Comparison of ENCODE assay signal across 23 mouse cellular contexts in genomic region chr2:142625101-142625500, GRCm38 (mm10).
DNase-seq lines count a peak whose midpoint lies in the region; ATAC-seq and TF ChIP-seq lines count a peak whose summit lies in the region.
"Had no signal": no experiment of that assay in that cellular context is flagged by ENCODE, and none has a peak within 500 bp of the region (broad histone marks: within the 10 kb centered on the region; RNA-seq: fewer than 3 reads in every experiment).

No protein-coding gene starts in this region.

- no peaks in the 10 kb centered on the region for H3K4me1 ChIP-seq in heart, adult 2 months (ENCODE audit: control insufficient read depth, insufficient read depth, low read length)
- 0 out of 2 replicates have a peak, but pooled peaks cover 4% of the 10 kb centered on the region for H3K4me1 ChIP-seq in kidney, embryonic 15.5 days
- H3K4me1 ChIP-seq in limb, embryonic 12.5 days (replicated peaks): peaks cover 4% of the 10 kb centered on the region
- H3K4me1 ChIP-seq in limb, embryonic 10.5 days: peaks cover 7% of the 10 kb centered on the region; the same call in 1 of the 2 replicates
- H3K4me1 ChIP-seq: embryonic facial prominence, embryonic 15.5 days; forebrain, embryonic 10.5 days; forebrain, embryonic 12.5 days had no signal

- 79% methylated on average over 3 of the region's 3 CpGs for WGBS in heart, adult 2 months
- WGBS in kidney, embryonic 15.5 days: 19% methylated on average over 3 of the region's 3 CpGs
- WGBS in limb, embryonic 12.5 days: 15% methylated on average over 3 of the region's 3 CpGs
- 46% methylated on average over 3 of the region's 3 CpGs for WGBS in limb, embryonic 10.5 days

- intact Hi-C loops in heart, adult 2 months (cut with DNase I): no loop called here

- no peak for TF ChIP-seq EP300 in heart, adult 2 months (IDR thresholded peaks at IDR 0.05; ENCODE audit: insufficient read depth, low read depth, low read length)

- ATAC-seq in kidney, embryonic 15.5 days (replicated peaks; ENCODE audit: low FRiP score): no peak
- 0 out of 2 replicates have a peak, but pooled peaks have one; percentile 45 for ATAC-seq in limb, embryonic 12.5 days (ENCODE audit: insufficient number of reproducible peaks, insufficient read depth, low FRiP score, low TSS enrichment, low read depth)
- ATAC-seq: forebrain, embryonic 14.5 days had no signal

- H3K27me3 ChIP-seq in heart, adult 2 months (ENCODE audit: control insufficient read depth, insufficient read depth, low read length): no peaks in the 10 kb centered on the region
- H3K27me3 ChIP-seq in kidney, embryonic 15.5 days: no peaks in the 10 kb centered on the region
- H3K27me3 ChIP-seq in limb, embryonic 12.5 days: no peaks in the 10 kb centered on the region
- no peaks in the 10 kb centered on the region for H3K27me3 ChIP-seq in limb, embryonic 10.5 days (ENCODE audit: low read depth, poor library complexity, severe bottlenecking)
- H3K27me3 ChIP-seq: embryonic facial prominence, embryonic 13.5 days; embryonic facial prominence, embryonic 15.5 days; forebrain, embryonic 12.5 days had no signal

- H3K4me3 ChIP-seq in heart, adult 2 months: no peak overlapping the region
- H3K4me3 ChIP-seq in kidney, embryonic 15.5 days (replicated peaks): no peak overlapping the region
- H3K4me3 ChIP-seq in limb, embryonic 12.5 days (replicated peaks): no peak overlapping the region
- no peak overlapping the region for H3K4me3 ChIP-seq in limb, embryonic 10.5 days
- H3K4me3 ChIP-seq: embryonic facial prominence, embryonic 13.5 days; embryonic facial prominence, embryonic 15.5 days; erythroblast, embryonic 14.5 days; forebrain, embryonic 10.5 days; forebrain, embryonic 12.5 days had no signal

- no peaks in the 10 kb centered on the region for H3K36me3 ChIP-seq in heart, adult 2 months (ENCODE audit: control insufficient read depth, insufficient read depth, low read length)
- H3K36me3 ChIP-seq in kidney, embryonic 15.5 days: no peaks in the 10 kb centered on the region
- no peaks in the 10 kb centered on the region for H3K36me3 ChIP-seq in limb, embryonic 12.5 days
- no peaks in the 10 kb centered on the region for H3K36me3 ChIP-seq in limb, embryonic 10.5 days
- H3K36me3 ChIP-seq: embryonic facial prominence, embryonic 13.5 days; embryonic facial prominence, embryonic 15.5 days; forebrain, embryonic 10.5 days; forebrain, embryonic 12.5 days had no signal

- H3K9me3 ChIP-seq in kidney, embryonic 15.5 days (replicated peaks): no peaks in the 10 kb centered on the region
- no peaks in the 10 kb centered on the region for H3K9me3 ChIP-seq in limb, embryonic 12.5 days
- no peaks in the 10 kb centered on the region for H3K9me3 ChIP-seq in limb, embryonic 10.5 days (replicated peaks)
- H3K9me3 ChIP-seq: embryonic facial prominence, embryonic 13.5 days; embryonic facial prominence, embryonic 15.5 days; forebrain, embryonic 10.5 days; forebrain, embryonic 12.5 days had no signal

- H3K4me2 ChIP-seq in kidney, embryonic 15.5 days: no peak overlapping the region
- H3K4me2 ChIP-seq in limb, embryonic 12.5 days: no peak overlapping the region
- H3K4me2 ChIP-seq: embryonic facial prominence, embryonic 13.5 days; embryonic facial prominence, embryonic 15.5 days; forebrain, embryonic 12.5 days had no signal

- peak; percentile 23 for DNase-seq in heart, adult 11 months
- DNase-seq in heart, adult 2 months: no peak
- no peak for DNase-seq in kidney, postnatal 14 days
- no peak for DNase-seq in limb, embryonic 10.5 days (ENCODE audit: low spot score)
- DNase-seq in mesoderm, embryonic 11.5 days (ENCODE audit: low read depth, low spot score): peak; percentile 23
- no peak for DNase-seq in layer of hippocampus, adult 9-11 months
- DNase-seq: adrenal gland, adult 2 months; adrenal gland, postnatal 10 days; adrenal gland, postnatal 25 days; cerebellum, adult 11 months; cerebellum, adult 18-20 months; cerebellum, adult 8-10 months; cerebellum, adult 9-11 months; cerebellum, postnatal 14 days; cerebellum, postnatal 36 days had no signal

- no peak for TF ChIP-seq POLR2A in heart, adult 2 months (IDR thresholded peaks at IDR 0.05; ENCODE audit: insufficient read depth, low read depth, low read length)

- H3K79me2 ChIP-seq in heart, adult 2 months (replicated peaks; ENCODE audit: control insufficient read depth, insufficient read depth, low read length): no peaks in the 10 kb centered on the region

- H3K27ac ChIP-seq in heart, adult 2 months: no peak overlapping the region
- peak overlapping the region; percentile 22; the same call in 1 of the 2 replicates for H3K27ac ChIP-seq in kidney, embryonic 15.5 days
- no peak overlapping the region for H3K27ac ChIP-seq in limb, embryonic 12.5 days
- no peak overlapping the region for H3K27ac ChIP-seq in limb, embryonic 10.5 days
- H3K27ac ChIP-seq: embryonic facial prominence, embryonic 13.5 days; embryonic facial prominence, embryonic 15.5 days; forebrain, embryonic 10.5 days; forebrain, embryonic 12.5 days had no signal

- H3K9ac ChIP-seq in heart, adult 2 months (ENCODE audit: low read depth, low read length): no peak overlapping the region
- H3K9ac ChIP-seq in kidney, embryonic 15.5 days: no peak overlapping the region
- H3K9ac ChIP-seq in limb, embryonic 12.5 days (replicated peaks): no peak overlapping the region
- H3K9ac ChIP-seq: embryonic facial prominence, embryonic 13.5 days; embryonic facial prominence, embryonic 15.5 days; forebrain, embryonic 12.5 days had no signal

- no peak for TF ChIP-seq CTCF in heart, adult 2 months (IDR thresholded peaks at IDR 0.05)

Comparison
In these comparisons a context has a peak if more than half of its experiments do, and no peak if none do; other contexts are left out.
1. DNase-seq: peak in heart, adult 11 months (single experiment) and mesoderm, embryonic 11.5 days (single experiment); none in heart, adult 2 months (0 of 2), kidney, postnatal 14 days (single experiment), limb, embryonic 10.5 days (single experiment) and layer of hippocampus, adult 9-11 months (single experiment).